Mouse (Mus musculus): ENCODE results near the gene Hsbp1. TPM values are rescaled to one million over a fixed set of nuclear protein-coding genes. Genes with fewer than 3 reads are reported as not detected.
"Not testable (repeated sequence)": the region's sequence is repeated elsewhere in the genome, so short reads cannot be mapped to it uniquely, and the experiment has no call there.

Hsbp1 gene
- 100 to 1,000 TPM; 176 to 187 TPM for total RNA-seq (2021)
- long read RNA-seq, experiment 1, transcript Hsbp1-201 (4 exons, 1,208 nt), result major isoform, 153 of 157 reads
- long read RNA-seq, experiment 1, partial matches to known transcripts, result 1 of 157 reads
- long read RNA-seq, experiment 1, other reads (novel, unspliced or antisense), result 1 of 157 reads
- long read RNA-seq, experiment 2, transcript Hsbp1-201 (4 exons, 1,208 nt), result major isoform, 149 of 150 reads
- long read RNA-seq, experiment 2, partial matches to known transcripts, result 0 of 150 reads
- long read RNA-seq, experiment 2, other reads (novel, unspliced or antisense), result 0 of 150 reads

DNA sequence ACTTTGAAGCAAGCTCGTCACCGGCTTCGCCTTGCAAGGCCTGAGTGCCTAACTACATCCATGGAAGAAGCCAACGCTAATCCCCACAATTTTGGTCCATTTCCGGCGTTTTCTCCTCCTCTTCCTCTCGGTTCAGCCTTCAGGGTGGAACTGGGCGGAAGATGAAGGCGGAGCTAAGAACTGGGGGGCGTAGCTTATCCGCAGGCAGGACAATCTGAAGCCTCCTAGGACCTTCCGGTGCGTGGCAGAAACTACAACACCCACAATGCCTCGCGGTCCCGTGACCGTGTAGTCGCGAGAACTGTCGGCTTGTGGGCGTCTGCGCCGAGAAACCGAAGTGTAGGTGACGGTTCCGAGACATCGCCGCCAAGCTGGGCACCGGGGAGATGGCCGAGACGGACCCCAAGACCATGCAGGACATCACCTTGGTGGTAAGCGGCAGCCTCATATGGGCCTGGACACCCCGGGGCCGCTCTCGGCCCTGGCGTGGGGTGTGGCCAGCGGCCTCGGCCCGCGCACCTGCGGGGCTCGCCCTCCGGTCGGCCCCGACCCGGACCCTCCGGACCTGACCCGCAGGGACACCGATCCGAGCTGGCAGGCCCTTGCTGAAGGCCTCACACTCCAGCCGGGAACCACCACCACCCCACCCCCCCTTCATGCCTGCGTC, at the start of gene Hsbp1:
Hsbp1 (plus strand) TSS at position 299 of the 667 bp plus-strand sequence.
- peak; percentile 95 for DNase-seq

- no peak for DNase-seq
Measured at GRCm38 (mm10) chr8:119295477-119295876, 48.8 kb upstream of the Hsbp1 start.

DNA sequence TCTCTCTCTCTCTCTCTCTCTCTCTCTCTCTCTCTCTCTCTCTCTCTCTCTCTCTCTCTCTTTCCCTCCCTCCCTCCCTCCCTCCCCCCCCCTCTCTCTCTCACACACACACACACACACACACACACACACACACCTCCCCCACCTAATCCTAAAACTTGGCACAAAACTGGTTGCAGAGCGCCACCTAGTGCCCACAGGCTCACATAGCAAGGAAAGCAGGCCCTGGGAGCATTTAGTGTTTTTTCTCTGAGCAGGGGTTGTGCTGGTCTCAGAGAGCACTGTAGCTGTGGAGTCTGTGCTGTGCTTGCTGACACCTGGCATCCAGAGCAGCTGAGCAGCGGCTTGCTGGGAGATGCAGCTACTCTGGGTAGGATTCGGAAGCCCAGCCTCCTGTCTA, 46.5 kb upstream of the Hsbp1 start:
- peak; percentile 38 for DNase-seq

GRCm38 (mm10) chr8:119300335-119300734, 44.0 kb upstream of the Hsbp1 start:
- DNase-seq, result no peak

DNA sequence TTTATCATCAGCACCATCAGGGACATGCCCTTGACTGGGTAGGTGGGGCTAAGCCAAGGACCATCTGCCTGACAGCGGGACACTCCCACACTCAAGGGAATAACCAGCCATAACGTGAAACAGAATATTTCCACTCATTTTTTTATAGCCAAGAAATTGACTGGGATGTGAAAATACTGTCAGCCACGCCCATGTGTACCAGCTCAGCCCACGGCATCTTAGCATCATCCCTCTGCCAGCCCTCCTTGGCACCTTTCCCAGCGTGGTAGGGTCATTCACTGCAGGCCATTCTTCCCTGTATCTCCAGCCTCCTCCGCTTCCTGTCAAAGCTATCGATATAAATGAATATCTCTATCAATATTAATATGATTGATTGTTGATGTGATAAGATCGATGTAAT, 40.1 kb upstream of the Hsbp1 start:
- no peak for DNase-seq

DNA sequence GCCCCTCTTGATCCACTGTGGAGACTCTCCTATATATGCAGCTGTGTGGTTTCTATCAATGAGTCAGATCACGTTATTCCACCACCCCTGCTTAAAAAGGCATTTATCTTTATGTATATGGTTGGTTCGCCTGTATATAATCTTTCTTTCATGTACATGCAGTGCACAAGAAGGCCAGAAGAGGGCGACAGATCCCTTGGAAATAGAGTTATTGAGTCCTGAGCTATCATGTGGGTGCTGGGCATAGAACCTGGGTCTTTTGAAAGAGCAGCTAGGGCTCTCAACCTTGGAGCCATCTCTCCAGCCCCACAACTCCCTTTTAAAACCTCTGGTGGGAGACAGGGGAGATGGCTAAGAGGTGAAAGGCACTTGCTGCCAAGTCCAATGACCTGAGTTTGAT, 32.9 kb upstream of the Hsbp1 start:
- no peak for DNase-seq

GRCm38 (mm10) chr8:119323215-119323614, 21.1 kb upstream of the Hsbp1 start:
- DNase-seq, result no peak

- DNase-seq, result no peak
Measured at GRCm38 (mm10) chr8:119339546-119339945, 4.7 kb upstream of the Hsbp1 start.

DNA sequence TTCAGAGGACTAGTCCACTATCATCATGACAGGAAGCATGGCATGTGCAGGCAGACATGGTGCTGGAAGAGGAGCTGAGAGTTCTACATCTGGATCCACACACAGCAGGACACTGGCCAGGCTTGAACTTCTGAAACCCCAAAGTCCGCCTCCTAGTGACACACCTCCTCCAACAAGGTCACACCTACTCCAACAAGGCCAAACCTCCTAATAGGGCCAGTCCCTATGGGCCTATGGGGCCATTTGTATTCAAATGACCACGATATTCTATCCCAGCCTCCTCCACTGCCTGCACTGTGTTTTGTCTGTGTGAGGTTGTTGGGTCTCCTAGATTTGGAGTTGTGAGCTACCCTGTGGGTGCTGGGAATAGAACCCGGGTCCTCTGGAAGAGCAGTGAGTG, 682 bp upstream of the Hsbp1 start:
- DNase-seq, result no peak

DNA sequence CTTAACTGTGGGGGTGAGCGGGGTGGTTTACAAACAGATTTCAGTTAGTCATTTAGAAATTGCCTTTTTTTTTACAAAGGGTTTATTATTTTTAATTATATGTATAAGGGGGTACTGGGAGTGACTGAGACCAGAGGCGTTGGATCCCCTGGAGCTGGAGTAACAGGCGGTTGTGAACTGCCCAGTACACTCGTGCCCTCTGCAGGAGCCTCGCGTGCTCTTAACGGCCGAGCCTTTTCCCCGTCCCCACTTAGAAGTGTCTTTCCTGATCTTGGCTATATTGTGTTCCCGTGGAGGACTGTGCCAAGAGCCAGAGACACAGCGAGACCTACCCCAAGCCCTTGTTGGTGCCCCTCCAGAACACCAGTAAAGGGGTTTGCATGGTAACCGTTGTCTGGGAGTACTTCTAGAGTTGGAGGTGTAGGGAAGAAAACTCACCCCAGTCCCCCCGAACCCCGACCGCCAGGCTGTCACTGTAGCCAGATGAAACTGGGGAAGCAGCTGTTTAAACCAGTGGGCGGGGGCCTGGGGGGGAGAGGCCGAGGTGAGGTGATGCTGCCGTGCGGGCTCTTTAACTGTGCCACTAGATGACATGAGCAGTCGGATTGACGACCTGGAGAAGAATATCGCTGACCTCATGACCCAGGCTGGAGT, 868 bp downstream of the Hsbp1 start:
- DNase-seq, result no peak

DNA sequence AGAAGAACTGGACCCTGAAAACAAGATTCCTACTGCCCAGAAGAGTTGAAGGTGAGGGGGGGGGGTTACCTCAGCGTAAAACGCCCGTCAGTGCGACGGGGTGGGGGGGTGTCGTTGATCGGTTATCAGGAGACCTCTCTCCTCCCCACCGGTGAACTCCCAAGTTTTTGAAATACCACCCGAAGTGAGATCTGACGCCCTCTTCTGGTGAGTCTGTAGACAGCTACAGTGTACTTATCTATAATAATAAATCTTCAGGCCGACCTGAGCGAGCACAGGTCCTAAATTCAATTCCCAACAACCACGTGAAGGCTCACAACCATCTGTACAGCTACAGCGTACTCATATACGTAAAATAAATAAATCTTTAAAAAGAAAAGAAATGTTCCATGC, 1.4 kb downstream of the Hsbp1 start:
- no peak for DNase-seq

GRCm38 (mm10) chr8:119351647-119352046, 7.4 kb downstream of the Hsbp1 start:
- DNase-seq, result no peak

GRCm38 (mm10) chr8:119352977-119353658, 8.8 kb downstream of the Hsbp1 start:
- DNase-seq, result no peak

- no peak for DNase-seq
Measured at GRCm38 (mm10) chr8:119353659-119354023, 9.4 kb downstream of the Hsbp1 start.

DNA sequence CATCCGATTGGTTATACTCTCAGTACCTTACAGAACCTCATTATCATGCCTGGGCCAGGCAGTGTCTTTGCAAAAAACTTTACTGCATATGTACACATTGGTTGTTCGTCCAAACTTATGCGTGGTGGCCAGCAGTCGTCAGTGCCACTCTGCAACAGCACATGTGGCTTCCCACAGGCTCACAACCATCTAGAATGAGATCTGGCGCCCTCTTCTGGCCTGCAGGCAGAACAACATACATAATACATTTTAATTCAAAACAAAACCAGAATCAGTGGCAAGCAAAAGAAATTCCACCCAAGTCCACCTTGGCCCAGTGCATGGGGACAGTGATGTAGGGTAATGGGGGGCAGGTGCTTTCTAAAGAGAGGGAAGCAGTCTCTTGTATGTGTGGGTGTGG, 12.3 kb downstream of the Hsbp1 start:
- DNase-seq, result not testable (repeated sequence)

DNA sequence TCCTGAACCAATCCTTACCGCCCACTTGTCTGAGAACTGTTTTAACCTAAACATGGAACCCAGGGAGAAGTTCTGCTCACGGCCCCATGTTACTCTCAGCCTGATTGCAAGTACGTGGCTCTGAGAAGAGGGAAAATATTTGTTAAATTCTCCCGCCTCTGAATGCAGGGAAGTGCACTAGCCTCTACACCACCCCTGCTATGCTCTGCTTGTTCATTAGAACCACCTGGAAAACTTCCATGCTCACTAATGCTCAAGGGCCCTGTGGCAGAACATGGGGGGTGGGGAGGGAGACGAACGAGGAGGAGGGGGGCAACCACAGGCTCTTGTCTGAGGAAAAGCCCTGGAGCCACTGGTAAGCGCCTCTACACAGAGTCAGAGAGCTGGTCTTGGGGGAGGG, 13.9 kb downstream of the Hsbp1 start:
- no peak for DNase-seq

GRCm38 (mm10) chr8:119358836-119359235, 14.5 kb downstream of the Hsbp1 start:
- DNase-seq, result peak; percentile 83

DNA sequence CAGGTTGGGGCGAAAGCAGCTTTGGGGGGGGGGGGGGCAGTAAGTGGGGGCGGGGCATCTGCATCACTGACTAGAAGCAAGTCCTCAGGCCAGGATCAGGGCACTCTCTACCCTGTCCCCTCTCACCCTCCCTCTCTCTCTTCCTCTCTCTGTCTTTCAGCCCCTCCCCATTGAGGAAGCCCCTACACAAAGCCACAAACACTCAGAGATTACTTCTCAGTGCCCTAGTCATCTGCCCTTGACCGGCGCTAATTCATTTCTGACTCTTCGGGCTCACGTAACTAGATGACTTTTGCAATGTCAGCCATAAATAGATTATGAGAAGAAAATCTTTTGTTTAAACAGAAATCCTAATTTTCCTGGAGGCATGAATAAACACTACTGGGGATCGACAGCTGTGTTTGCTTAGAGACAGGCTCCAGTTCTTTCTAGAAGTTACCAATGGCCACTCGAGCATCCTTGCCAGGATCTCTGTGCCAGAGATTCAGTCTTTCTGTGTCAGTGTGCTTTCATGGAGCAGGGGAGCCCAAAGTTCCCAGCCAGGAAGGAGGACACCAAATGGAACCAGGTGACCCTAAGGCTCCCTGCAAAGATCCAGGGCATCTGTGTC, 16.5 kb downstream of the Hsbp1 start:
- DNase-seq, result no peak

- not testable (repeated sequence) for DNase-seq
Measured at GRCm38 (mm10) chr8:119374716-119375115, 30.4 kb downstream of the Hsbp1 start.

- DNase-seq, result no peak
Measured at GRCm38 (mm10) chr8:119378476-119378875, 34.2 kb downstream of the Hsbp1 start.

- no peak for DNase-seq
Measured at GRCm38 (mm10) chr8:119380619-119381018, 36.3 kb downstream of the Hsbp1 start.

DNA sequence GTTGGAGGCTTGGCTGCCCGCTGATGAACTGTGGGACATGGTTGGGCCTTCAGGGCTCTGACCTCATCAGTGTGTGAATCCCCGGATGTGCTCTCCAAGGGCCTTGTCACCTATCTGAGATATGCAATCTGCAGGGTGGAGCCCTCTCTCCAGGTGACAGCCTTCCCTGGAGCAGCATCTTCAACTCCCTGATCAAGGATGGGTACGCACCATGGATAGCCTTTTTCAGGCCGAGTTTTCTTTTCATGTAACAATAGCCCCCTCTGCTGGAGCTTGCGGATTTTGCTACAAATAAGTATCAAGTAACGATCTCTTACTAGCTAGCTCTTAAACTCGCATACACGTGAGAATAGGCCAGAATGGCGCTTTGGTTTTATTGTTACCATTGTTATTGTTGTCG, 40.2 kb downstream of the Hsbp1 start:
- peak; percentile 66 for DNase-seq

DNA sequence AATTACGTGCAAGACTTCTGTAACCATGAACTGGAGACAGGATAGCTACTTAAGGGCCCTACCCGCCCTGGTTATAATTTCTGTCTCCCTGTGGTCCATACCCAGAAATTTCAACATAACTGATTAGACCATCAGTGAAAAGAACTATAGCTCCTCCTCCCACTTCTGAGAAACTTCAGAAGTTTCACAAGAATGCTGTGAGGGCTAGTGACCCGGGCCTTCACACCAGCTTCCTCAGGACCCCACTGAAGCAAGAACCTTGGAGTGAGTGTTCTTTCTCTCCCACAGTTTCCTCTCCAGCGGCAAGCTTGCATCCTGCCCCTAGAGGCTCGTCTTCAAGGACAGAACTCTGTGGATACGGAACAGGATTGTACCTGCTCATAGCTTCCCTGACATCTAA, 41.6 kb downstream of the Hsbp1 start:
- DNase-seq, result no peak

Measured in gastrocnemius, postnatal 10 days (tissue).